Mouse (Mus musculus): ENCODE data around the gene Gatad2a.
A peak's percentile ranks its signal among the peaks of the same experiment; 100 is the strongest.
"Not testable (repeated sequence)": the region's sequence is repeated elsewhere in the genome, so short reads cannot be mapped to it uniquely, and the experiment has no call there.

Gene Gatad2a

GRCm38 (mm10) chr8:69995776-69996588, at the start of gene Gatad2a:
Gene Gatad2a, minus strand, starts transcription at chr8:69996384.
- peak; percentile 100 for DNase-seq (ENCODE audit: low spot score in 2 of 2)

GRCm38 (mm10) chr8:70043996-70044395, 47.8 kb upstream of the Gatad2a start:
- DNase-seq (ENCODE audit: low spot score in 2 of 2), result no peak

DNA sequence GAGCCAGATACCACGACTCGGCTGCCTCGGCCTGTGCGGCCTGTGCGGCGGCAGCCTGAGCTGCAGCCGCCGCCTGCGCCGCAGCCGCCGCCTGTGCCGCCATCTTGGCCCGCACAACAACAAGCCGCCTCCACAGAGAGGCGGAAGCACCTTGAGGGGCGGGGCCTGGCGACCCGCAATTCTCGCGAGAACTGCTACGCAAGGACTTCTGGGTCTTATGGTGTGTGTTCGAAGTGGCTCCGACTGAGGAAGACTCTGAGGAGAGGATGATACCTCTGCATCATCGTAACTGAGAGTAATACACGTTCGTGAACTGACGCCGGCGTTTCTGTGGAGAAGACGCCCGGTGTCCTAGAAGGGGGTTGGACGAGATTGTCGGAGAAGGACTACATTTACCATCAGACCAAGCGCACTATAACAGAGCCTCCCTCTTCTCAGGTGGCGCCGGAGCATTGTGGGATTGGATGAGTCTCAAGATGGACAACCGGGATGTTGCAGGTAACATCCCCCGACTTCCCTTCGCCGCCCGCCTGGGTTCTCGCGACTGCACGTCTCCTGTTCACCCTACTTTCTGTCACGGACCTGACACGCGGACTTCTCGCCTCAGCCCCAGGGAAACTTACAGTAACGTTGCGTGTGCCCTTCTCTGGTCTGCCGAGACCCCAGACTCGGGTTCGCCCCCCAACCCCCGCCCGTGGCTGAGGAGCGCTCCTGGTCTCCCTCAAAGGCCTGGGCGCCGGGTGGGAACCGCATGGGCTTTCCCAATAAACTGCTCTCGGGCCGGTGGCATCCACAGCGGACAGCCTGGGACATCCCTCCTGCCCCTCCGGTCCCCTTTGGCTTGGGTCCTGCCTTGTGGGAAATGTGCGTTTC, 46.6 kb upstream of the Gatad2a start, which contains the start of the genes Mau2 and Sugp1:
Gene Mau2, minus strand, starts transcription at position 152 of the 873 bp plus-strand sequence.
Gene Sugp1, plus strand, starts transcription at position 231 of the 873 bp plus-strand sequence.
- DNase-seq (ENCODE audit: low spot score in 2 of 2), result peak; percentile 88 to 95

GRCm38 (mm10) chr8:70041885-70042546, 45.8 kb upstream of the Gatad2a start:
- DNase-seq (ENCODE audit: low spot score in 2 of 2), result no peak

GRCm38 (mm10) chr8:70037994-70038393, 41.8 kb upstream of the Gatad2a start:
- no peak for DNase-seq (ENCODE audit: low spot score in 2 of 2)

- DNase-seq (ENCODE audit: low spot score in 2 of 2), result no peak
These were observed 34.1 kb upstream of the Gatad2a start for GRCm38 (mm10) chr8:70030255-70030654.

- DNase-seq (ENCODE audit: low spot score in 2 of 2), result no peak
These were observed 30.0 kb upstream of the Gatad2a start for GRCm38 (mm10) chr8:70026151-70026550.

DNA sequence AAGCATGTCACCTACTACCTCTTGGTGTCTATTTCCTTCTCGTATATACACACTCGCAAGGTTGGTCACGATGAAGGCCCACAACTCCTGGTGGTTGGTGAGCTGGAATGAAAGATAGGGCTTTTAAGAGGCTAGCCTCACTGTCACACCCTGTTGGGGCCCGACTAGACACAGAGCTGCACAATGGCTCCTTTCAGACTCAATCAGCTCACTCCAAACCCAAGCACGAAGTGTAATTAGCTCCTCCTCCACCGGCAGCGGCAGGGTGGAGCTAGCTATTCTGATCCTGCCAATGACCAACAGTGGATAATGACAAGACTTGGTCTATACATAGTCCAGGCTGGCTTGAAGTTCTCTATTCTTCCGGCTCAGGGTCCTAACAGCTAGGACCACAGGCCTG, 27.4 kb upstream of the Gatad2a start:
- DNase-seq (ENCODE audit: low spot score in 2 of 2), result no peak

DNA sequence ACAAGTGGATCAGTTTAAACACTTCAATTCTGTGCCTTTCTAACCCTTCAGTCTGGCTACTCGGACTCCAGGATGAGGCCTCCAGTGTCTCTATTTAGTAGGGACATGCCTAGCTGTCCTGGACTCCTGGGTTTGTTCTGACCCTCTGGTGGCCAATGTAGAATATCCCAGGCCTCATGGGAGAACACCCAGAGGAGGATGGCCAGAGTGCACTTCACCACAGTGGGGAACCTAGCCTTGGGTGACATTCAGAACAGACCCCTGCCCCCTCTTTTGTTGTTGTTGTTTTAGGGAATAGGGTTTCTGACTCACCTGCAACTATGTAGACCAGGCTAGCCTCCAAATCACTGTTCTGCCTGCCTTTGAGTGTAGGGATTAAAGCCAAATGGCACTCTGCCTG, 18.8 kb upstream of the Gatad2a start:
- no peak for DNase-seq (ENCODE audit: low spot score in 2 of 2)

GRCm38 (mm10) chr8:70012763-70013162, 16.6 kb upstream of the Gatad2a start:
- no peak for DNase-seq (ENCODE audit: low spot score in 2 of 2)

DNA sequence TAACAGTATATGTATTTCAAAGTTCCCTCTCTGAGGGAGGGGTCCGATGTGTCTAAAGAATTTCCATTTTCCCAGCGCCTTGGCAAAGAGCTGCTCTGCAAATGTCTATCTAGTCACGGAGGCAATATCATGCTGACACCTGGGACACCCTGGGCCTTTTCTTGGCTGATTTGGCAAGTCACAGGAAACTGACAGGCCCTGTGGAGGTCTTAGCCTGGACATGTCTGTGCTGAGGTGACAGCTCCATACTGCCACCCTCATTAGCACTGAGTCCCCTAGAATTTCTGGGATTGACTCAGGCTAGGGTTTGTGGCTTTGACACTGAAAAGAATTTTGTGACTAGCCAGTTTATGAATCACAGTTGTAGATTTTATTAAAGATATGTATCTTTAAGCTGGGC, 16.2 kb upstream of the Gatad2a start:
- no peak for DNase-seq (ENCODE audit: low spot score in 2 of 2)

GRCm38 (mm10) chr8:70010796-70011195, 14.6 kb upstream of the Gatad2a start:
- DNase-seq (ENCODE audit: low spot score in 2 of 2), result peak in 1 of 2 experiments; percentile 28

GRCm38 (mm10) chr8:70005178-70005577, 9.0 kb upstream of the Gatad2a start:
- no peak for DNase-seq (ENCODE audit: low spot score in 2 of 2)

- DNase-seq (ENCODE audit: low spot score in 2 of 2), result no peak
These were observed 8.2 kb upstream of the Gatad2a start for GRCm38 (mm10) chr8:70004345-70004744.

GRCm38 (mm10) chr8:70003204-70003657, 7.0 kb upstream of the Gatad2a start:
- DNase-seq (ENCODE audit: low spot score in 2 of 2), result no peak

DNA sequence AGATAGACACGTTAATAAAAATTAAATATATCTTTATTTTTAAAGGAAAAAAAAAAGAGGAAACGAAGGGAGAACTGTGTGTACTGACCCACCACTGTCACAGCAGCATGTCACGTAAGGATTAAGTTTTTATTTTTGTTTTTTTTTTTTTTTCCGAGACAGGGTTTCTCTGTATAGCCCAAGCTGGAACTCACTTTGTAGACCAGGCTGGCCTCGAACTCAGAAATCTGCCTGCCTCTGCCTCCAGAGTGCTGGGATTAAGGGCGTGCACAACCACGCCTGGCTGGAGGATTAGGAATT, 5.7 kb upstream of the Gatad2a start:
- DNase-seq (ENCODE audit: low spot score in 2 of 2), result not testable (repeated sequence)

GRCm38 (mm10) chr8:70001176-70001891, 5.2 kb upstream of the Gatad2a start:
- DNase-seq (ENCODE audit: low spot score in 2 of 2), result no peak

GRCm38 (mm10) chr8:70000226-70000625, 4.0 kb upstream of the Gatad2a start:
- no peak for DNase-seq (ENCODE audit: low spot score in 2 of 2)

DNA sequence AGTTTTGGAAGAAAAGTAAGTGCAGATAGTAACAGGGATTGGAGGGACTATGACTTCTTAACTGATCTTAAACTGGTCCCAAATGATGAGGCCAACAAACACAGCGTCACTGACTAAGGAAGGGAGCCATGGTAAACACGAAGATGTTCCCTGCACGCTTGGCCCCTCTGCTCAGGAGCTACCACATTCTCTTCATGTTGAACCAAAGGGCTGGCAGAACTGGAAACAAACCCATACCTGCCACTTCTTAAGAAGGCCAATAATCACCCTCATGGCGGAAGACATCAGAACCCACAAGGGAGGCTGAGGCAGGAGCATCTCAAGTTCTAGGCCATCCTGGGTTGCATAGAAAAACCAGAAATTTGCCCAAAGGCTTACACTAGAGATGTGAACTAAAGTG, 3.1 kb upstream of the Gatad2a start:
- no peak for DNase-seq (ENCODE audit: low spot score in 2 of 2)

GRCm38 (mm10) chr8:69998706-69999105, 2.5 kb upstream of the Gatad2a start:
- no peak for DNase-seq (ENCODE audit: low spot score in 2 of 2)

DNA sequence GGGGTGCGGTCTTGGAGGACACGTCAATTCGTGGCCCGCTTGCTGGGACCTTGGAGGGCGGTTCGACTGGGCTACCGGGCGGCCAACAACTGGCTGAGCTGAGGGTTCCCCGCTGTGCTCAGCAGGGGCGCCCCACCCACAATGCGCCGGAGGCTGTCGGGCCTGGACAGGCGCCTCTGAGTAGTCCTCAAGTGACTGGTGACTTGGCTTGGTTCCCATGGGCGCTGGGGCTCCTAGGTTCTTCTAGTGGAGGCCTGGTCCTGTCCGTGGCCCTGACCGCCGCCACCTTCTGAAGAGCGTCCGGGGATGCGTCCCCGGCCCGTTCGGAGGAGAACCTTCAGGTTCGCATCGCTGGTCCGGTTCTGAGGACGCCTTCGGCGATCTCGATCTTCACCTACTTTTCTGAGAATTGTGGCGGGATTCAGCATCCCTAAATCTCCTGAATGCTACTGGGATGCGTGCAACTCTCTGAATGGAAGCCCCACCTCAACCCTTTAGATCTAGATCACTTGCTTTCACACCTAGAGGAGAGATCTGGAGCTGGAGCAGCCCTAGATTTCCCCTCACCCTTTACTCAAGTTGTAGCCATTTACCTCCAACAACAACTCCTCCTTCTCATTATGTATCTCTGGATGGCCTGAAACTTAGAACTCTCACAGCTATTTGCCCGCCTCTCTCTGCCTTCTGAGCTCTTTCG, 553 bp upstream of the Gatad2a start:
- no peak for DNase-seq (ENCODE audit: low spot score in 2 of 2)
